Mouse (Mus musculus): ENCODE data around the gene Rwdd2b. TPM values are rescaled to one million over a fixed set of nuclear protein-coding genes. Genes with fewer than 3 reads are reported as not detected.

The Rwdd2b gene
- polyA plus RNA-seq, 1 experiment from 2014 or later = 11.4 TPM

DNA sequence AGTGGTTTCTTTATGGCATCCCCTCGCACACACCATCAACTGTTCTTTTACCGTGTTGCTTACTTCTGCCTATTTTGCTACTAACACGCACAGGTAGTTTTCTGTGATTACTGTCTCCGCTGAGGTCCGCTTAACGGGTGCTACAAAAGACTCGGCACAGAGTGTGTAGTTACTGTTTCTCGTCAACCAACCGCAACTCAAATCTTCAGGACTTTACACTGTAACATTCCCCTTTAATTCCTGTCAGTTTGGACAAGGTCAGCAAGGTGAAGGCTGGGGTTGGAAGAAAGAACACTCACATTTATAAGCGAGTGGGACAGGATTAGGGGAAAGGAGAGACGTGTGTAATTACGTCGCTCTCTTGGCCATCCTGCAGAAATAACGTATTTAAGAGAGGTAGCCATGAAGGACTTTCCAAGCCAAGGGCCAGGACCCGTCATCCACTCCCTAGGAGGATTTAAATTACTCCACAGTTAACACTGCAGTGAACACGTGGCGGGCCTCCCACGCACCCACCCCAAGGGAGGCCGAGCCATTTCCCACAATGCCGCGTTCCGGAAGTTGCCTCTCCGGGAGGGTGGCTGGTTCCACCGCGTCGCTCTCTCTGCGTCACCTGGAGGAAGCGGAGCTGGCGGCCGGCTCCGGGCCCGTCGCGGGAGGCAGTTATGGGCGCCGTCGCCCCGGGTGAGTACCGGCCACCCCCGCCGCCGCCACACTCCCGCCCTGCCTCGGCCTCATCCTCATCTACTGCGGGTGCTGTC lies 14.2 kb upstream of the Rwdd2b start, which contains the start of gene Usp16:
Gene Usp16, plus strand, starts transcription at position 285 of the 761 bp plus-strand sequence.
- Histone ChIP-seq H3K4me3 (ENCODE audit: low read depth, low read length) (peak within 1 kb of the TSS; percentile 89), H3K9ac (peak within 1 kb of the TSS; percentile 84), H3K9me3 (ENCODE audit: low read depth, low read length) (no peaks in the 10 kb centered on the region), H3K4me2 (peak within 1 kb of the TSS; percentile 78), H3K27ac (ENCODE audit: low read depth) (peak within 1 kb of the TSS; percentile 58; the same call in 1 of the 2 replicates), H3K27me3 (ENCODE audit: insufficient read depth, low read length) (no peaks in the 10 kb centered on the region), H3K4me1 (ENCODE audit: insufficient read depth) (peaks cover 7% of the 10 kb centered on the region; the same call in 1 of the 2 replicates), H3K36me3 (ENCODE audit: insufficient read depth) (peaks cover 6% of the 10 kb centered on the region; the same call in 1 of the 2 replicates)
- WGBS = 9% methylated on average over 45 of the region's 45 CpGs
- ATAC-seq (ENCODE audit: insufficient read depth) = peak; percentile 97
- no peak for TF ChIP-seq CTCF (IDR thresholded peaks at IDR 0.05; ENCODE audit: low read depth)
- peak; percentile 96 for DNase-seq

DNA sequence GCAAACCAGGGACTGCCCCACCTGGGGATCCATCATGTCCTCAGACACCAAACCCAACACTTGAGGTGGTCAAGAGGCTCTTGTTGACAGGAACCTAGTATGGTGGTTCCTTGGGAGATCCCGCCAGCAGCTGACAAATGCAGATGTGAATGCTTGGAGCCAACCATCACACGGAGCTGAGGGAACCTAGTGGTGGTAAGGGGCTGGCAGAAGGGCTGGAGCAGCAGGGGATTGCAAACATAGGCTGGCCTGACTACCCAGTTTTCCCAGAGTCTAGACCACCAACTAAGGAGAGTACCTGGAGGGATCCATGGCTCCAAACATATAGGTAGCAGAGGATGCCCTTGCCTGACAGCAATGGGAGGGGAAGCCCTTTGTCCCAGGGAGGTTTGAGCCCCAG lies 12.9 kb upstream of the Rwdd2b start:
- Histone ChIP-seq H3K4me3 (ENCODE audit: low read depth, low read length) (no peak overlapping the region), H3K9me3 (ENCODE audit: low read depth, low read length) (no peaks in the 10 kb centered on the region), H3K36me3 (ENCODE audit: insufficient read depth) (no peaks in the 10 kb centered on the region), H3K27me3 (ENCODE audit: insufficient read depth, low read length) (no peaks in the 10 kb centered on the region), H3K9ac (no peak overlapping the region), H3K4me1 (ENCODE audit: insufficient read depth) (peaks cover 7% of the 10 kb centered on the region; the same call in 1 of the 2 replicates), H3K4me2 (no peak overlapping the region), H3K27ac (ENCODE audit: low read depth) (no peak overlapping the region)
- ATAC-seq (ENCODE audit: insufficient read depth) (no peak), DNase-seq (no peak)
- no peak for TF ChIP-seq CTCF (IDR thresholded peaks at IDR 0.05; ENCODE audit: low read depth)
- 79% methylated on average over 2 of the region's 2 CpGs for WGBS

- Histone ChIP-seq H3K4me2 (no peak overlapping the region), H3K9ac (no peak overlapping the region), H3K4me3 (ENCODE audit: low read depth, low read length) (no peak overlapping the region), H3K27me3 (ENCODE audit: insufficient read depth, low read length) (no peaks in the 10 kb centered on the region), H3K27ac (ENCODE audit: low read depth) (no peak overlapping the region), H3K36me3 (ENCODE audit: insufficient read depth) (no peaks in the 10 kb centered on the region), H3K4me1 (ENCODE audit: insufficient read depth) (no peaks in the 10 kb centered on the region), H3K9me3 (ENCODE audit: low read depth, low read length) (no peaks in the 10 kb centered on the region)
- ATAC-seq (ENCODE audit: insufficient read depth) (no peak), DNase-seq (no peak)
- WGBS = 93% methylated on average over 3 of the region's 3 CpGs
- TF ChIP-seq CTCF (IDR thresholded peaks at IDR 0.05; ENCODE audit: low read depth) = no peak
These were observed 5.2 kb upstream of the Rwdd2b start for GRCm38 (mm10) chr16:87445528-87445927.

- Histone ChIP-seq H3K36me3 (ENCODE audit: insufficient read depth) (no peaks in the 10 kb centered on the region), H3K27me3 (ENCODE audit: insufficient read depth, low read length) (no peaks in the 10 kb centered on the region), H3K9ac (no peak overlapping the region), H3K4me2 (no peak overlapping the region), H3K27ac (ENCODE audit: low read depth) (no peak overlapping the region), H3K4me3 (ENCODE audit: low read depth, low read length) (no peak overlapping the region), H3K4me1 (ENCODE audit: insufficient read depth) (no peaks in the 10 kb centered on the region), H3K9me3 (ENCODE audit: low read depth, low read length) (no peaks in the 10 kb centered on the region)
- TF ChIP-seq CTCF (IDR thresholded peaks at IDR 0.05; ENCODE audit: low read depth) = no peak
- no peak for DNase-seq
- no peak for ATAC-seq (ENCODE audit: insufficient read depth)
These were observed 4.7 kb upstream of the Rwdd2b start for GRCm38 (mm10) chr16:87445110-87445509.

DNA sequence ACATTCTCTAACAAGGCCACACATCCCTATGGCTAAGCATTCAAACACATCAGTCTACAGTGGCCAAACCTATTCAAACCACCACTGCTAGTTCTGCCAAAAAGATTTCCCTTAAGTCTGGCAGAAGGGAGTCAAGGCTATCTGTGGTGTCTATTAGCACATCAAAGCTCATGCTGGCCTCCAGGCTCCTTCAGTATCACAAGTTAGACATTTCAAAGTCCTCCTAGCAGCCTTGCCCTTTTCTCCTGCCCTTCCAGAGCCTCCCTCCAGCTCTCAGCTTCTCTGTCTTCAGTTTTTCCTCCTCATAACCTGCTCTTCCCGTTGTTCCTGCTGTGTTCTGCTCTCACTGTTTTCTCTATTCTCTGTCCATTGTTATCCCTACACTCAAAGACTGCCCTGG lies 3.7 kb upstream of the Rwdd2b start:
- H3K36me3 ChIP-seq (ENCODE audit: insufficient read depth) = no peaks in the 10 kb centered on the region
- no peak overlapping the region for H3K9ac ChIP-seq
- no peak overlapping the region for H3K4me3 ChIP-seq (ENCODE audit: low read depth, low read length)
- DNase-seq (no peak), ATAC-seq (ENCODE audit: insufficient read depth) (no peak)
- no peak overlapping the region for H3K27ac ChIP-seq (ENCODE audit: low read depth)
- H3K4me1 ChIP-seq (ENCODE audit: insufficient read depth) = peaks cover 6% of the 10 kb centered on the region; the same call in 1 of the 2 replicates
- no peaks in the 10 kb centered on the region for H3K27me3 ChIP-seq (ENCODE audit: insufficient read depth, low read length)
- H3K9me3 ChIP-seq (ENCODE audit: low read depth, low read length) = no peaks in the 10 kb centered on the region
- TF ChIP-seq CTCF (IDR thresholded peaks at IDR 0.05; ENCODE audit: low read depth) = no peak
- 48% methylated on average over 1 of the region's 1 CpGs for WGBS
- H3K4me2 ChIP-seq = no peak overlapping the region

DNA sequence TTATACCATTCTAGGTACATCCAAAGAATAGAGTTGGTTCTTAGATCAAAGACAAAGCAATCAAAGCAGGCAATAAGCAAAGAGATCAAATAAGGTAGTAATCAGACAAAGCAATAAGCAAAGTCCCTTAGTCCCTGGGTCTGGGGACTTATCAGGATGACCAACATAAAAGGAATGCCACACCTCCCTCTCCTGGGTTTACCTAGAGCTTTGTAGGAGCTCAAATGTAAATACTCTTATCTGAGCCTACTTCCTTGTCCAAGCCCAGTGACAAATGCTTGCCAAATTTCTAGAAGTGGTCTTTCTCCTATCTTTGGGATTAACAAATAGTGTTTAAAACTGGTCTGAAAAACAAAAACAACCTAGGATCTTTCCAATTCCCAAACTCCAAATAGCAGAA lies 2.9 kb upstream of the Rwdd2b start:
- no peaks in the 10 kb centered on the region for H3K27me3 ChIP-seq (ENCODE audit: insufficient read depth, low read length)
- DNase-seq = no peak
- H3K9ac ChIP-seq = no peak overlapping the region
- H3K4me3 ChIP-seq (ENCODE audit: low read depth, low read length) = no peak overlapping the region
- no peak overlapping the region for H3K4me2 ChIP-seq
- no peak for ATAC-seq (ENCODE audit: insufficient read depth)
- no peaks in the 10 kb centered on the region for H3K36me3 ChIP-seq (ENCODE audit: insufficient read depth)
- no peak overlapping the region for H3K27ac ChIP-seq (ENCODE audit: low read depth)
- peaks cover 6% of the 10 kb centered on the region; the same call in 1 of the 2 replicates for H3K4me1 ChIP-seq (ENCODE audit: insufficient read depth)
- H3K9me3 ChIP-seq (ENCODE audit: low read depth, low read length) = no peaks in the 10 kb centered on the region
- TF ChIP-seq CTCF (IDR thresholded peaks at IDR 0.05; ENCODE audit: low read depth) = no peak

- WGBS = 29% methylated on average over 5 of the region's 5 CpGs
- Histone ChIP-seq H3K36me3 (ENCODE audit: insufficient read depth) (no peaks in the 10 kb centered on the region), H3K9ac (no peak overlapping the region), H3K9me3 (ENCODE audit: low read depth, low read length) (no peaks in the 10 kb centered on the region), H3K4me2 (no peak overlapping the region), H3K27ac (ENCODE audit: low read depth) (no peak overlapping the region), H3K4me3 (ENCODE audit: low read depth, low read length) (no peak overlapping the region), H3K4me1 (ENCODE audit: insufficient read depth) (peaks cover 6% of the 10 kb centered on the region; the same call in 1 of the 2 replicates), H3K27me3 (ENCODE audit: insufficient read depth, low read length) (no peaks in the 10 kb centered on the region)
- TF ChIP-seq CTCF (IDR thresholded peaks at IDR 0.05; ENCODE audit: low read depth) = no peak
- ATAC-seq (ENCODE audit: insufficient read depth) = no peak
- peak; percentile 34 for DNase-seq
These were observed 1.9 kb upstream of the Rwdd2b start for GRCm38 (mm10) chr16:87442291-87442690.

All from lung, embryonic 14.5 days (tissue).